Mouse (Mus musculus): Measurements from ENCODE around the gene Hdac11.

Hdac11 gene

DNA sequence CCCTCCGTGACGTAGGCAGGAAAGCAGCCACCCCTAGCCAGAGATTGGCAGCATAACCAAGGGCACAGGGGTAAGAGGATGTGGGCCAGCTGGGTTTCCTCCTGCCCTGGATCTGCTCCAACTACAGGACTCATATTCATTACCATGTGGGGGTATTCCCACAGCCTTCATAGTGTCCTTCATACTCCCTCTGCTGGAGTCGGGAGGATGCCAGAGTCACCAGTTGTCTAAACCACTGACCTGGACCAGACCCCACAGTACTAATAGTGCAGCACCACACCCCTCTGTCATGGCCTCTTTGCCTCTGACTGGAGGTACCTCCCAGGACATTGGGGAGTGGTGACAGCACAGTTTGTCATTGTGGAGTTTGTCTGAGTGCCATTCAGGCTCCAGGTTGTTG lies 17.7 kb downstream of the Hdac11 start:
- TF ChIP-seq GATA4 (IDR thresholded peaks at IDR 0.05; ENCODE audit: insufficient replicate concordance, low read length), result no peak

DNA sequence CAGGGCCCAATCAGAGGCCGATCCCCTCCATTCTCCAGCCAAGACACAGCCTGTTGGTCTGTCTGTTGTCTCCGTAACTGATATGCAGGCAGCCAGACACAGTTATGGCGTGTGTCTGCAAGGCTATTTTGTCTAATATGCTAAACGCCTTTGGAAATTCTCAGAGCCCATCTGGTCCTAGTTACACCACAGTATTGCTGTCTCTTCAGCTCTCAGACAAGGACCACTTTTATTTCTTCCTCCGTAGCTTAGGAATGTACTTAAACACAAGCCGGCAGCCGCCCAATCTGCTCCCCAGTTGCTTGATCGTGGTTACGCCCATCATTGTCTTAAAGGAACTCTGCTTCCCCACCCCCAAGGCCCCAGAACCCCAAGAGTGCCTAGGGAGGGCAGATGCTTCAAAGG lies 24.3 kb downstream of the Hdac11 start:
- no peak for TF ChIP-seq GATA4 (IDR thresholded peaks at IDR 0.05; ENCODE audit: insufficient replicate concordance, low read length)

DNA sequence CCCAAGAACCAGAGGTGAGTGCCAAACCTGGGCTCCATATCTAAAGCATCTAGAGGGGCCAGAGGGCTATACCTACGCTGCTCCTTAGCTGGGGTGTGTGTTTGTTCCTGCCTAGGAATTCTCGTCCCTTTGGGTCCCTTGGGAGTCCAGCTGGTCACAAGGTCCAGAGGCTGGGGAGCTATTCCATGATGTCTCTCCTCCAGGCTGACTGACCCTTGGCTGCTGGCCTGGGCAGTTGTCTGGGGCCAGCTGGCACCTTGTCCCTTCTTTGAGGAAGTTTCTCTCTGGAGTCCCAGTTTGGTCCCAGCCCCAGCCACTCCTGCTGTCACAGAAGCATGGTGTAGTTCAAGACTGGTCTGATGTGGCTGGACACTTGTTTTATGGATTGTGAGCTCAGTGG lies 24.9 kb downstream of the Hdac11 start:
- TF ChIP-seq GATA4 (IDR thresholded peaks at IDR 0.05; ENCODE audit: insufficient replicate concordance, low read length), result no peak

DNA sequence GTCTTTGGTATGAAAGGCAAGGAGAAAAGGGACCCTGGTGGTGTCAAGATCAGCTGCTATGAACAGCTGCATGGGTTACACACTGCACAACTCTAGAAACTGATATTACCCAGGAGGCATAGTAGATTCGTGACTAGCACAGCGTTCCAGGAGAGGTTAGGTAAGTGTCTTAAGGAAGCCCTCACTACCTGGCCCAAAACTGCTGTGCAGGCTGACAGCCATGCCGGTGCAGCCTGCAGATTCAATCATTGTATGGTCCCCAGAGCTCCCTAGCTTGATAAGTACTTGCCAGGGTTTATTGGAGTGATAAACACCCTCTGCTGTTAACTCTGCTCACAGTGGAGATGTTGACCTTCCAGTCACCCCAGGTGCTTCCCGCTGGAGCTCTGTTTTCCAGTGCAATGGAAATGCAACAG lies 25.6 kb downstream of the Hdac11 start:
- TF ChIP-seq GATA4 (IDR thresholded peaks at IDR 0.05; ENCODE audit: insufficient replicate concordance, low read length), result no peak

DNA sequence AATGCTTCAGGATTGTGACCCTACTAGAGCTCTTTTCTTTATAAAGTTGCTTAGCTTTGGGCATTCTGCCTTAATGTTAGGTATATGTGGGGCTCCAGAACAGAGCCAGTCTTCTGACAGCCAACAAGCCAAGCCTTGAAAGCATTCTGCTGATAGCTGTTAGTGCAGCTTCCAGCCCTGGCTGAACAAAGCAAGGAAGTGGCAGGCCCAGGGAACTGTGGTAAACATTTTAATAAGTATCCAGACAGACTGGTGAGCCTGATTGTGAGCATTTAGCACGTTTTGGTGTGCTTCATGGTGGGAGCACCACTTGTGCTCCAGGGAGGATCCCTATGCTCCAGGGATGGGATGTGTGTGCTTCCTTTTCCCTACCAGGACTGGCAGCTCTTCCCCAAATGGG lies 26.6 kb downstream of the Hdac11 start:
- TF ChIP-seq GATA4 (IDR thresholded peaks at IDR 0.05; ENCODE audit: insufficient replicate concordance, low read length), result no peak

DNA sequence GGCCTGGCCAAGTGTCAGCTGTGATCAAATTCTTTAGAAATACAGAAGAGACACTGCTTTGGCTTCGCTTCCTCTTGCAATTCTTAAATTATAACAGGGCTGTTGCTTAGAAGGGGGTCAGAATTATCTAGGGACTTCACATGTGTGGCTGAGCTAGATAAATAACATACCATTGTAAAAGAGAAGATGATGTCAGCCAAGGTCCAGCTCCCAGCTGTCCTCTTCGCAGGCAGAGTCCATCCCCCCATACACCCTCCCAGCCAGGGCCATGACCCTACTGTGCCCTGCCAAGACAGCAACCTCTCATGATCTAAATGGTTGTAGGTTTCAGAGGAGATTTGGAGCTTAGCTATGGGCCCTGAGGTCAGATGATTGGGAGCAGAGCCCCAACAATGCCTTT lies 27.5 kb downstream of the Hdac11 start:
- peak; percentile 6; the same call in 1 of the 2 replicates for TF ChIP-seq GATA4 (IDR thresholded peaks at IDR 0.05; ENCODE audit: insufficient replicate concordance, low read length)

DNA sequence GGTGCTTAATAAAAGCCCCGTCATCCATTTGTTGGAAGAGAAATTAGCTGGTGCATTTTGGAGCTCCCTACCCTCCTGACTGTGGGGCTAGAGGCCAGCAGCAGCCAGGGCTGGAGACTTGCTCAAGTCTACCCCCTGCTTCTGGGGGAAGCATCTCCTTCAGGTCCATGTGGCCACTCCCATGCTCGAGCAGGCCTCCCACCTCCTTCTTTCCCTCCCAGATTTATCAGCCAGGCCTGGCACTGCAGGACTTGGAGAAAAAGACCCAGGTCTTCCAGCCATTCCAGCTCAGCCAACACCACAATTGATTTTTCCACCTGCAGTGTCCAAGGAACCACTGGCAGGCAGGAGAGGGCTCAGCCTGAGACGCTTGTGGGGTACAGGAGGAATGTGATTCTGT lies 28.3 kb downstream of the Hdac11 start:
- no peak for TF ChIP-seq GATA4 (IDR thresholded peaks at IDR 0.05; ENCODE audit: insufficient replicate concordance, low read length)

DNA sequence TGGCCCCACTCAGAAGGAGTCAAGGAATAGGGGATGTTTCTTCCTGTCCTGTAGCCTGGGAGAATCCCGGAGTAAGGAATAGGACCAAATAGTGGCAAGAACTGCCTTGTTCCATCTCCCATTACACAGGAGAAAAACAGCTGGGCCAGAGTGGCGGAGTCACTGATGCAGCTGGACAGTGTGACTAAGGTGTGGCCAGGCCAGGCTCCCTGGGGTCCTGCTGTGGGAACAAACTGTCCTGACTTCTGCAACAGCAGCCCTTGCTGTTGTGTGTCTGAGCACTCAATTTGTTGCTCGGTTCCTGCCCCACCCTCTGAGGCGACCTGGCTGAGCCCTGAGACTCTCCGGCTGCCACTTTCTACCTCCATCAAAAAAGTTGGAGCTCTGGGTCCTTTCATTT lies 29.0 kb downstream of the Hdac11 start:
- TF ChIP-seq GATA4 (IDR thresholded peaks at IDR 0.05; ENCODE audit: insufficient replicate concordance, low read length), result no peak

DNA sequence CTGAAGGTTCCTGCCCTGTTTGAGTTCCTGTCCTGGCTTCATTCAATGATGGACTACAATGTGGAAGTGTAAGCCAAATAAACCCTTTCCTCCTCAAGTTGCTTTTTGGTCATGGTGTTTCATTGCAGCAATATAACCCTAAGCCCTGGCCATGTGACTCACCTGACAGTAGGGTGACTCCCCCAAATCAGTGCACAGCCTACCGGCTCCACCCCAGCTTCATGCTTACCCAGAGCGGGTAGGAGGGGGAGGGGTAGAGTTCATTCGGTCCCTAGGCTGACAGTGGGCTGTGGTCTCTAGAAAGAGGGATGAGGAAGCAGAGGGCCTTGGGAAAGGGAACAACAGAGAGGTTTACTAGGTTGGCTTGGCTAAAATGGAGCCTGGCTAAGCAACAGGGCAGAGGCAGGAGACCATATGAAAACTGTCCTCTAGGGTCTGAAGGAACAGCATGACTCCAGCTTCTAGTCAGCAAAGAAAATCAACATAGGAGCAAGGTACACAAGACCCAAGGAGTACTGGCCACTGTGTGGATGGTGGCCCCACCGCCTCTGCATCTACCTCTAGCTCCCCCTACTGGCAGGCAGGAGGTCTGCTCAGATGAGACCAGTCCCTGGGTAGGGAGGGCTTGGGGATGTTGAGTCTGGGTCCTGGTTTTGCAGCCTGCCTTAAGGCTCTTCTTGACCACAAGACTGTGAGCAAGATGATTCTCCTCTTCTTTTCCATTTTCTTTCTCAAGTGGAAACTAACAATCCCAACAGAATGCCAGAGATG lies 29.9 kb downstream of the Hdac11 start:
- TF ChIP-seq GATA4 (IDR thresholded peaks at IDR 0.05; ENCODE audit: insufficient replicate concordance, low read length), result no peak

DNA sequence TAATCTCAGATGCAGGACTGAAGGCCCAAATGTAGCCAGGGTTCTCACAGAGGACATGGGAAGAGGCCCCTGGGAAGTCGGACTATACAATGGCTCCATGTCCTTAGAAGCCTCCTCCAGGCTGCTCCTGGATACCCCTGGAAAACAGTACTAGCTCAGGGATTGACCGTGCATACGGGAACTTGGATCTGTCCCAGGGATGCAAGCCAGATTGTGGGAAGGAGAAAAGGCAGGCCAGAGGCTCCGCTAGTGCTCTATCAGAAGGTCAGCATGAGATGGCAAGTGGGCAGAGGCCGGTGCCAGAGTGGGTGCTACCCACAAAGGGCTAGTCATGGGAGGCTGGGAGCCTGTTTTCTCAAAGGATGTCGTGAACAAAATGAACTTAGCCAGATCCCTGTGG lies 30.5 kb downstream of the Hdac11 start:
- no peak for TF ChIP-seq GATA4 (IDR thresholded peaks at IDR 0.05; ENCODE audit: insufficient replicate concordance, low read length)

DNA sequence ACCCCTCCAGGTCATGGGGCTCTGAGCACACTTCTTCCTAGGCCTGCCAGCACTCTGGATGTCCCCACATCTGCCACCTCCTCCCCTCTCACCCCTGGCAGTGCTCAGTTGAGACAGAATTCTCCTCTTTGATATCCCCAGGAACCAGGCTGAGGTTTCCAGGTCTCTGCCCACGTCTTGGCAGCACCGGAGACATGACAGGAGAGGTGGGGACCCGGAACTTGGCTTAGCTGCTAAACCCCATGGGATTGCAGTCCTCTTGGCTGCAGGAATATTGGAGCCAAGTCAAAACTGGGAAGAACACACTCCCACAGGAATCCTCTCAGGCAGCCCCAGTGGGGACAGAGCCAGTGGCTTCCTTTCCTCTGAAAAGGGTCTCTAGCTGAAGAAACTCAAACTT lies 31.4 kb downstream of the Hdac11 start:
- TF ChIP-seq GATA4 (IDR thresholded peaks at IDR 0.05; ENCODE audit: insufficient replicate concordance, low read length), result no peak

DNA sequence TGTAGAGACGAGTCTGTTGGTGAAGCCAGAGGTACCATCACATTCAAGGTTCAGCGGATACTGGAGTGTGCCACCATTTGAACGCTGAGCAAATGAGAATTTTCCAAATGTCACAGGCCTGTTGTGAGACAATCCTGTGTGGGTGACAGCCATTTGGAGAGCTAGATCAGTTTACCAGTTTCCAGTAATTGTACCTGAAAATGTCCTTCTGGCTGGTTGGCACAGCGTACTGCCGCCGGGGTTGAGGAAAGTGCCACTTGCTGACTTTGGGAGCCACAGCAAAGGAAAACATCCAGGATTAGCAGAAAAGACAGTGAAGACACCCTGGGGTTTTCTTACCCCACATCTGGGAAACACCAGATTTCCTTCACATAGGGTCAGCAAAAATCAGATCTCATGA lies 33.5 kb downstream of the Hdac11 start:
- no peak for TF ChIP-seq GATA4 (IDR thresholded peaks at IDR 0.05; ENCODE audit: insufficient replicate concordance, low read length)

DNA sequence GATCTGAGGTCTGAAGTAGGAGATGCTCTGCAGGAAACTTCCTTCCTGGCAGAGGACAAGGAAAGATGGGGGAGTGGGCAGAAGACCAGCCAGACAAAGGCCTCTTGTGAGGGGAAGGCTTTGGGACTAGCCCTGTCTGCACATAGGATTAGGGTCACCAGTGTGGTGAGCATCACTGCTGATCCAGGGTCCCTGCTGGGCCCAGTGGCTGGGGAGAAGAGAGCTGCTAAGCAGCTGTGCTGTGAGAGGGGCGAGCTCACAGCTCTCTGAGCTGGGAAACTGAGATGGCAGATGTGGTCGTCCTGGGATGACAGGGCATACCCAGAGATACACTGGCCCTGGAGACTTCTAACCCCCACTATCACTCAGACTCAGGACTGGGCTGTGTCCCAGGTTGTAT lies 35.0 kb downstream of the Hdac11 start:
- no peak for TF ChIP-seq GATA4 (IDR thresholded peaks at IDR 0.05; ENCODE audit: insufficient replicate concordance, low read length)

DNA sequence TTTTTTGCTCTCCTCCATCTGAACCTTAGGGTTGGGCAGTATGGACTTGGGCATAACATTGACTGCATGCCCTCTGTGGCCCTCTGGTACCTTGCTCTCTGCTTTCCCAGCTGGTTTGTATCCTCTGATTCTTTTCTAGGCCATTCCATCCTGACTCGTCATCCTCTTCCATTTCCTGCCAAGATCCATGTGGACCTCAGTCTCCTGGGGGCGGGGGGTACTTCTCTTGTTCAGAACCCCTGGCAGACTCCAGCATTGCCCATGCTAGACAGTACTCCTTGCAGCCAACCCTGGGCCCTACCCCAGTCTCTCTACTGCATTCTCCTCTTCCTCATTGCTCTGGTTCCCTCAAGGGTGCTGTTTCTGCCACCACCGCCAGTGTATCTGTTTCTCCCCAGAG lies 36.0 kb downstream of the Hdac11 start:
- TF ChIP-seq GATA4 (IDR thresholded peaks at IDR 0.05; ENCODE audit: insufficient replicate concordance, low read length), result no peak

DNA sequence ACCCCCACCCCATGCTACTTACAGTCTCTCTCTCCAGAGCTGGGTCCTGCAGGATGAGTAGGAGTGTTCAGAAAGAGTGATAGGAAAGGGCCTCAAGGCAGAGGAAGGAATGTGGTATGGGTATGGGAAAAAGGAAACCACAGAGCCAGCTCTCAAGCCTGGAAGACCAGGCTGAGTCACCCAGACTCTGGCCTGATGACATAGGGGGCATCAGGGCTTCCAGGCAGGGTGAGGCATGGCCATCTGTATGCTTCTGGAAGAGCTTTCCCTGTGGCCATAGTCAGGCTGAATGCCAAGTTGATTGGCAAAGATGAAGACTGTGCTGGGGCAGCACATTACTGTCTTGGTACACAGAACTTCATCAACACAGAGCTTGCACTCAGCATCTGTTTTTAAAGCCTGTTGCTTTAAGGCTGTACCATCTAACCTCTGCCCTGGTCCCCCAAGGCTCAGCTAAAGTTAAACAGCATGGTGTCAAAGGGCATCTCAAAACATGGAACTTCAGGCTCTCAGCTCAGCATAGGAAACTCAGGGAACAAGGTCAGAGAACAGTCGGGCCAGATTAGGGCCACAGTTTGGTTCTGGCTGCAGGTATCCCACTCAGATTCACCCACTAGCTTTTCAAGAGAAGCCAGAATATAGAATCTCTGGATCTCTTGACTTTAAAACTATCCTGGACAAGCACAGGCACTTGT lies 36.5 kb downstream of the Hdac11 start:
- TF ChIP-seq GATA4 (IDR thresholded peaks at IDR 0.05; ENCODE audit: insufficient replicate concordance, low read length), result no peak

DNA sequence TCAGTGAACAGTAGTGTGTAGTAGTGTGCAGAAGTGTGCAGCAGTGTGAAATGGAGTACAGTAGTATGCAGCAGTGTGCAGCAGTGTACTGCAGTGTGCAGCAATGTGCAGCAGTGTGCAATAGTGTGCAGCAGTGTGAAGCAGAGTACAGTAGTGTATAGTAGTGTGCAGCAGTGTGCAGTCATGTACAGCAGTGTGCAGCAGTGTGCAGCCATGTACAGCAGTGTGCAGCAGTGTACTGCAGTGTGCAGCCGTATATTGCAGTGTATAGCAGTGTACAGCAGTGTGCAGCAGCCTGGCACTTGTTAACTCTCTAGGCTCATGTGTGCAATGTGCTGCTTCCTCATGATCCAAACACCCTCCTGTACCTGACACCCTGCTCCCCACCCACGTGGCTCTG lies 42.0 kb downstream of the Hdac11 start:
- TF ChIP-seq GATA4 (IDR thresholded peaks at IDR 0.05; ENCODE audit: insufficient replicate concordance, low read length), result no peak

Data from liver, adult (tissue).